Mouse (Mus musculus) CH12.LX (cell line): ENCODE data around the gene Mgat3. TPM values are rescaled to one million over a fixed set of nuclear protein-coding genes. Genes with fewer than 3 reads are reported as not detected.
A peak's percentile ranks its signal among the peaks of the same experiment; 100 is the strongest.

ENCODE experiments used
- DNase-seq: peaks from one replicate; pipeline ENCODE4 v3.0.0-alpha.2; 2013; ENCODE audit errors: extremely low read depth
- H3K27ac ChIP-seq: 2 replicates; pipeline ENCODE4 v1.5.1; 2012; ENCODE audit warnings: low read depth, mild to moderate bottlenecking, control low read depth, moderate library complexity; ENCODE audit not compliant: insufficient read depth
- H3K27me3 ChIP-seq: replicated peaks from 2 replicates; pipeline ENCODE3; 2012; ENCODE audit warnings: inconsistent platforms
- H3K36me3 ChIP-seq, 2 experiments: replicated peaks in 1 of 2; 2 replicates each; pipeline versions ENCODE3 to v1.6.1; 2012; ENCODE audit warnings: inconsistent platforms in 1 of 2, low read length in 1 of 2, mild to moderate bottlenecking in 1 of 2, mixed read lengths in 1 of 2, moderate library complexity in 1 of 2; ENCODE audit not compliant: control insufficient read depth in 1 of 2, insufficient read depth in 1 of 2
- H3K4me1 ChIP-seq, 2 experiments: 2 replicates each; pipeline ENCODE4 v1.6.1; 2012; ENCODE audit warnings: inconsistent platforms in 1 of 2, moderate library complexity in 1 of 2; ENCODE audit not compliant: insufficient read depth in 2 of 2, control insufficient read depth in 1 of 2
- H3K4me2 ChIP-seq: 2 replicates; pipeline ENCODE4 v1.6.1; 2012; ENCODE audit warnings: low read depth, mild to moderate bottlenecking, control low read depth; ENCODE audit not compliant: poor library complexity, insufficient read depth, severe bottlenecking
- H3K4me3 ChIP-seq, 3 experiments: fragments of 150-350 bp in 1 of 3; sonication (generic) in 1 of 3; replicated peaks in 1 of 3; 2 replicates each; pipeline versions ENCODE3 to v1.5.1; 2011 to 2012; ENCODE audit warnings: low read depth in 2 of 3, low read length in 2 of 3, mild to moderate bottlenecking in 2 of 3, moderate library complexity in 2 of 3, control low read depth in 1 of 3, improper control_type of control experiment in 1 of 3, inconsistent platforms in 1 of 3, mixed read lengths in 1 of 3; ENCODE audit not compliant: poor library complexity in 1 of 3
- H3K79me2 ChIP-seq: replicated peaks from 2 replicates; pipeline ENCODE4 v1.6.1; 2012; ENCODE audit warnings: mild to moderate bottlenecking, moderate library complexity; ENCODE audit not compliant: control insufficient read depth, poor library complexity, insufficient read depth, severe bottlenecking; ENCODE audit errors: extremely low read depth
- H3K9ac ChIP-seq: 2 replicates; pipeline ENCODE4 v1.6.1; 2012; ENCODE audit warnings: low read depth, mild to moderate bottlenecking, control low read depth, moderate library complexity; ENCODE audit not compliant: insufficient read depth
- H3K9me3 ChIP-seq: replicated peaks from 2 replicates; pipeline ENCODE3; 2012; ENCODE audit warnings: low read length, inconsistent platforms, mixed read lengths
- BHLHE40 ChIP-seq: IDR thresholded peaks from 2 replicates; pipeline ENCODE4 v1.6.1; 2011; ENCODE audit warnings: mild to moderate bottlenecking, low read depth, low read length, improper control_type of control experiment
- CHD1 ChIP-seq: IDR thresholded peaks from 2 replicates; pipeline ENCODE4 v1.6.1; 2012; ENCODE audit warnings: low read depth, low read length, improper control_type of control experiment, inconsistent platforms
- E2F4 ChIP-seq: IDR thresholded peaks from 2 replicates; pipeline ENCODE4 v1.6.1; 2011; ENCODE audit warnings: low read depth, low read length, improper control_type of control experiment; ENCODE audit not compliant: insufficient replicate concordance
- ETS1 ChIP-seq: conservative IDR thresholded peaks from 2 replicates; pipeline ENCODE4 v1.6.1; 2012; ENCODE audit warnings: low read depth, mild to moderate bottlenecking, inconsistent platforms, low read length, improper control_type of control experiment, moderate library complexity
- GABPA ChIP-seq: IDR thresholded peaks from 2 replicates; pipeline ENCODE4 v1.6.1; 2012; ENCODE audit warnings: low read depth, low read length, improper control_type of control experiment, inconsistent platforms; ENCODE audit not compliant: insufficient replicate concordance
- HCFC1 ChIP-seq: IDR thresholded peaks from 2 replicates; pipeline ENCODE4 v1.6.1; 2012; ENCODE audit warnings: low read depth, mild to moderate bottlenecking, inconsistent platforms, low read length, improper control_type of control experiment
- IRF4 ChIP-seq: IDR thresholded peaks from 2 replicates; pipeline ENCODE4 v1.6.1; 2014; ENCODE audit warnings: low read depth, mild to moderate bottlenecking, inconsistent platforms, low read length, improper control_type of control experiment
- JUND ChIP-seq: conservative IDR thresholded peaks from 2 replicates; pipeline ENCODE4 v1.6.1; 2011; ENCODE audit warnings: low read depth, low read length, improper control_type of control experiment
- KAT2A ChIP-seq: IDR thresholded peaks from 2 replicates; pipeline ENCODE4 v1.6.1; 2012; ENCODE audit warnings: low read length, improper control_type of control experiment, inconsistent platforms; ENCODE audit not compliant: insufficient replicate concordance
- MAX ChIP-seq: IDR thresholded peaks from 2 replicates; pipeline ENCODE4 v1.6.1; 2011; ENCODE audit warnings: low read length, improper control_type of control experiment
- MXI1 ChIP-seq: IDR thresholded peaks from 2 replicates; pipeline ENCODE4 v1.6.1; 2011; ENCODE audit warnings: mild to moderate bottlenecking, low read depth, low read length, improper control_type of control experiment
- NELFE ChIP-seq: IDR thresholded peaks from 2 replicates; pipeline ENCODE4 v1.6.1; 2011; ENCODE audit warnings: low read depth, low read length, improper control_type of control experiment
- PAX5 ChIP-seq: IDR thresholded peaks from 2 replicates; pipeline ENCODE4 v1.6.1; 2012; ENCODE audit warnings: low read length, inconsistent platforms, mixed read lengths
- RCOR1 ChIP-seq: conservative IDR thresholded peaks from 2 replicates; pipeline ENCODE4 v1.6.1; 2012; ENCODE audit warnings: low read depth, mild to moderate bottlenecking, inconsistent platforms, low read length, improper control_type of control experiment
- SIN3A ChIP-seq: IDR thresholded peaks from 2 replicates; pipeline ENCODE4 v1.6.1; 2012; ENCODE audit warnings: low read length, improper control_type of control experiment, inconsistent platforms
- SMC3 ChIP-seq: IDR thresholded peaks from 2 replicates; pipeline ENCODE4 v1.6.1; 2011; ENCODE audit warnings: low read depth, low read length, improper control_type of control experiment
- TBP ChIP-seq: conservative IDR thresholded peaks from 2 replicates; pipeline ENCODE4 v1.6.1; 2011; ENCODE audit warnings: low read depth, low read length, improper control_type of control experiment
- ZC3H11A ChIP-seq: IDR thresholded peaks from 2 replicates; pipeline ENCODE4 v1.6.1; 2012; ENCODE audit warnings: low read depth, mild to moderate bottlenecking, inconsistent platforms, low read length, improper control_type of control experiment
- ZKSCAN1 ChIP-seq: IDR thresholded peaks from 2 replicates; pipeline ENCODE4 v1.6.1; 2012; ENCODE audit warnings: low read depth, inconsistent platforms, low read length, improper control_type of control experiment, borderline replicate concordance
- ZMIZ1 ChIP-seq: IDR thresholded peaks from 2 replicates; pipeline ENCODE4 v1.6.1; 2012; ENCODE audit warnings: low read depth, mild to moderate bottlenecking, inconsistent platforms, low read length, improper control_type of control experiment
- ZNF384 ChIP-seq: IDR thresholded peaks from 2 replicates; pipeline ENCODE4 v1.6.1; 2012; ENCODE audit warnings: low read depth, low read length, improper control_type of control experiment, inconsistent platforms
- dilution Hi-C: fragments of 300-500 bp; cut with MboI; formaldehyde crosslinking; loops from 2 replicates; pipeline ENCODE4 v1.14.3; 2020; ENCODE audit warnings: low sequenced_read_pairs; ENCODE audit not compliant: extremely low pct_unique_long_range_greater_than_20kb, extremely low pct_ligation_motif_present
- in situ Hi-C: fragments of 300-500 bp; cut with MboI; formaldehyde crosslinking; loops from 3 replicates; pipeline ENCODE4 v1.14.3; 2019; ENCODE audit warnings: low sequenced_read_pairs, low pct_ligation_motif_present, low pct_unique_long_range_greater_than_20kb, mixed read lengths
- polyA plus RNA-seq: library from polyadenylated mRNA; unstranded; fragments of >175 nt; gene quantifications from 2 replicates; pipeline ENCODE4 v1.2.1, GENCODE M21; 2012; ENCODE audit warnings: low read depth; ENCODE audit not compliant: insufficient read length
- total RNA-seq, 2 experiments: library from RNA; depleted of rRNA; stranded (reverse); fragments of 300-350 nt in 1 of 2; fragments of >200 nt in 1 of 2; gene quantifications; 2 replicates each; pipeline ENCODE4 v1.2.3; 2012 to 2014

Gene Mgat3
- total and polyA plus RNA-seq, 3 experiments = 0.09 to 0.36 (median 0.21) TPM

DNA sequence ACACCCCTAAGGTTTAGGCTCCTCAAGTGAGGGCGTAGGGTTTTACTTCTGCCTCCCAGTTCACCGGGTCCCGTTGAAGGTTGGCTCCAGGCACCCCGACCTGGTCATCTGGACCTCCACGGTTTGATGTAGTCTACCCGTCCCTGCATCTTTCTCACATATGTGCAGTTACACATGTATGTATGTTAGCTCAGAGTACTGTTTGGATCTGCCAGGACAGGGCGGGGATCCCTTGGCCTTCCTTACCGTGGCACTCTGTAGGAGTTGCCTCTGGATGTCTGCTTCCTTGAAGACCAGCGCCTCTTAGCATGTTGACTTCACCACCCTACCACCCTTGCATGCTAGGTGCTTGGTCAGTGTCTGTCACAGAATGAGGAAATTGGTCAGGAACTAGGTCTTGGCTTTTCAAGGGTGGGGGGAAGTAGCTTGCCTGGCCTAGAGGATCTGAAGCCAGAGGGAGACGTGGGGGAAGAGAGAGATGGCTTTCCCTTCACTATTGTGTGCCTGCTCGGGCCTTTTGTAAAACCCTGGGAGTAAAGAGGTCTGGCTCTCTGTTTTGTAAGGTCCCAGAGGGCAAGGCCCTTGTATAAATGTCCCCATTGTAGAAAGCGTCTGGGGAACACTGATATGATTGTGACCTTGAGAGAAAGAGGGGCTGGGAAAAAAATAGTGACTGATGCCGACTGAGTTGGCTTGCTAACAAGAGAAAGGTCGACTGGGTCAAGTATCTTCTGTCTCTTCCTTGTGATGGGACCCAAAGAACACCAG, 39.7 kb upstream of the Mgat3 start:
- Histone ChIP-seq H3K4me2 (peak overlapping the region; percentile 79), H3K36me3 (peaks cover 3 to 32% of the 10 kb centered on the region in 2 experiments), H3K79me2 (peaks cover 22% of the 10 kb centered on the region; the same call in 1 of the 2 replicates), H3K4me3 (peak overlapping the region; percentile 78 to 85 (median 83)), H3K27ac (peak overlapping the region; percentile 77), H3K9me3 (no peaks in the 10 kb centered on the region), H3K9ac (peak overlapping the region; percentile 89), H3K4me1 (peaks cover 6 to 49% of the 10 kb centered on the region in 2 experiments), H3K27me3 (no peaks in the 10 kb centered on the region)
- peak; percentile 36 for DNase-seq
- TF ChIP-seq KAT2A = no peak
- in situ Hi-C loops (no loop called here), dilution Hi-C loops (no loop called here)

DNA sequence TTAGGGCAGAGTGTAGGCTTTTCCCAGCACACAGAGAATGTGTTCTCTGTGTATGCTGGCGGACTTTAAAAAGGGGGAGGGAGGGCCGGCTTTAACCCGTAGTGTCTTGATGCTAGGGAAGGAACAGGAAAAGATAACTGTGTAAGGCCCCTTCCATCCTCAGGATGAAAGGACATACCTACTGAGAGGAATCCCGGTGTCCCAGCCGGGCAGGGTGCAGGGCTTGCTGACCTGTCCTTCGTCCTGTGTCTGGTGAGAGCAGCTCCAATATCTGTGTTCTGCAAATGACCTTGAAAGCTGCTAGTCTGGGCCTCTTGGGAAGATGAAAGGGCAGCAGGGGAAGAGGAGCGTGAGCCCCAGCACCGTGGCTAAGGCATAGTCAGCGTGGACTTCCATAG, 39.1 kb upstream of the Mgat3 start:
- Histone ChIP-seq H3K27ac (no peak overlapping the region), H3K4me1 (peaks cover 6 to 54% of the 10 kb centered on the region in 2 experiments), H3K27me3 (no peaks in the 10 kb centered on the region), H3K4me2 (peak overlapping the region; percentile 79), H3K9me3 (no peaks in the 10 kb centered on the region), H3K36me3 (peaks cover 3 to 37% of the 10 kb centered on the region in 2 experiments), H3K9ac (peak overlapping the region; percentile 89), H3K79me2 (peaks cover 22% of the 10 kb centered on the region; the same call in 1 of the 2 replicates), H3K4me3 (peak overlapping the region; percentile 78 to 85 (median 83))
- dilution Hi-C loops (no loop called here), in situ Hi-C loops (no loop called here)
- no peak for DNase-seq
- TF ChIP-seq PAX5 (no peak), NELFE (no peak), BHLHE40 (no peak), SIN3A (no peak), JUND (no peak), MAX (no peak), ZNF384 (no peak), RCOR1 (no peak), CHD1 (no peak), E2F4 (no peak), IRF4 (no peak), ETS1 (no peak), ZMIZ1 (no peak), SMC3 (no peak), GABPA (no peak), HCFC1 (no peak), ZKSCAN1 (no peak), MXI1 (no peak), TBP (no peak), ZC3H11A (no peak)
